Mouse (Mus musculus) heart, embryonic 11.5 days (tissue): ENCODE measurements around the gene Pou2f1. TPM values are rescaled to one million over a fixed set of nuclear protein-coding genes. Genes with fewer than 3 reads are reported as not detected.

Source experiments
- ATAC-seq: fragments of 200-750 bp; cut with Nextera tagmentation; replicated peaks from 2 replicates; pipeline ENCODE4 v1.8.0; 2017; ENCODE audit warnings: moderate library complexity; ENCODE audit not compliant: insufficient number of reproducible peaks, low FRiP score, low TSS enrichment
- H3K27ac ChIP-seq: fragments of 300-500 bp; sonication (generic); 2 replicates; pipeline ENCODE4 v1.5.1; 2014; ENCODE audit warnings: mild to moderate bottlenecking, low read depth, low read length
- H3K27me3 ChIP-seq: fragments of 300-500 bp; sonication (generic); 2 replicates; pipeline ENCODE4 v1.6.1; 2014; ENCODE audit warnings: mild to moderate bottlenecking, low read length, mixed read lengths; ENCODE audit not compliant: control insufficient read depth, insufficient read depth
- H3K36me3 ChIP-seq: fragments of 300-500 bp; sonication (generic); 2 replicates; pipeline ENCODE4 v1.6.1; 2014; ENCODE audit warnings: mild to moderate bottlenecking, low read length, moderate library complexity, mixed read lengths; ENCODE audit not compliant: control insufficient read depth, insufficient read depth
- H3K4me1 ChIP-seq: fragments of 300-500 bp; sonication (generic); 2 replicates; pipeline ENCODE4 v1.6.1; 2014; ENCODE audit warnings: low read length; ENCODE audit not compliant: control insufficient read depth, insufficient read depth
- H3K4me2 ChIP-seq: fragments of 300-500 bp; sonication (generic); 2 replicates; pipeline ENCODE4 v1.6.1; 2014; ENCODE audit warnings: mild to moderate bottlenecking, moderate library complexity
- H3K4me3 ChIP-seq: fragments of 300-500 bp; sonication (generic); 2 replicates; pipeline ENCODE4 v1.5.1; 2014; ENCODE audit warnings: low read depth, low read length
- H3K9ac ChIP-seq: fragments of 300-500 bp; sonication (generic); 2 replicates; pipeline ENCODE4 v1.6.1; 2014; ENCODE audit warnings: mild to moderate bottlenecking, low read depth, low read length, moderate library complexity
- H3K9me3 ChIP-seq: fragments of 300-500 bp; sonication (generic); replicated peaks from 2 replicates; pipeline ENCODE4 v1.6.1; 2016; ENCODE audit warnings: low read length; ENCODE audit not compliant: control insufficient read depth
- WGBS: fragments of 180-500 bp; shearing (Covaris S2); extraction: QIAGEN DNeasy Blood & Tissue Kit; methylation state at CpG from one replicate; pipeline ENCODE4 v1.1.7; 2014; ENCODE audit not compliant: insufficient replicate concordance; 5-methylcytosine and 5-hydroxymethylcytosine counted together
- polyA plus RNA-seq: library from polyadenylated mRNA; unstranded; fragments of >200 nt; fragmentation: Nextera tagmentation; extraction: Ambion mirVana; gene quantifications from 2 replicates; pipeline ENCODE4 v1.2.1, GENCODE M21; 2014

The Pou2f1 gene
- polyA plus RNA-seq, 1 experiment from 2014 or later: 16.7 TPM

DNA sequence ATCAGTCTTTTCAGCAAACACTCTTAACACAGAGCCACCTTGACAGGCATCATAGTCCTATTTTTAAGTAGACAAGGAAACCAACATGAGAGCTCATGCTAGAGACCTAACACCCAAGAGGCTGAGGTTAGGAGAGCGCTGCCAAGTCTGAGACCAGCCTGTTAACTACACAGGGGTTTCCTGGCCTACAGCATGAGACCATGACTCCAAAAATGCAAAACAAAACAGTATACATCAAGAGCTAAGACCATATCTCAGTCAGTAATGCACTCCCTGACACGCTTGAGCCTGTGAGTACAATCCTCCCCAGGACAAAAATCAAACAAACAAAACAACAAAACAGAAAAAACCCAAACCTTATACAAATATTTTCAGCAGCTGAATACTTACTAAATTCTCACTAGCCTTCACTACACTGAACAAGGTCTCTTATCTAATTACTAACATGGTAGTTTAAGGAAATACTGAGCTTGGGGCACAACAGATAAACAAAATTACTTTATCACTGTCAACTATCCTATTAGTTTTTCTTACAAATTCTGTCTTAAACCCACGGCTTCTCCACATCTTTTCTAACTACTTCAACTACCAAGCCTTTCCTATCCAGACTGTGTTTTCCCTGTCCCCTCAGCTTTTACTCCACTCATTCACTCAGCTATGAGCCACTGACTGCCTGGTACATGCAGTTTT is 33.3 kb downstream of the Pou2f1 start:
- Histone ChIP-seq H3K36me3 (no peaks in the 10 kb centered on the region), H3K27me3 (no peaks in the 10 kb centered on the region), H3K9me3 (no peaks in the 10 kb centered on the region), H3K4me2 (no peak overlapping the region), H3K27ac (no peak overlapping the region), H3K9ac (no peak overlapping the region), H3K4me3 (no peak overlapping the region), H3K4me1 (no peaks in the 10 kb centered on the region)
- no peak for ATAC-seq
- WGBS: 83% methylated on average over 3 of the region's 3 CpGs

DNA sequence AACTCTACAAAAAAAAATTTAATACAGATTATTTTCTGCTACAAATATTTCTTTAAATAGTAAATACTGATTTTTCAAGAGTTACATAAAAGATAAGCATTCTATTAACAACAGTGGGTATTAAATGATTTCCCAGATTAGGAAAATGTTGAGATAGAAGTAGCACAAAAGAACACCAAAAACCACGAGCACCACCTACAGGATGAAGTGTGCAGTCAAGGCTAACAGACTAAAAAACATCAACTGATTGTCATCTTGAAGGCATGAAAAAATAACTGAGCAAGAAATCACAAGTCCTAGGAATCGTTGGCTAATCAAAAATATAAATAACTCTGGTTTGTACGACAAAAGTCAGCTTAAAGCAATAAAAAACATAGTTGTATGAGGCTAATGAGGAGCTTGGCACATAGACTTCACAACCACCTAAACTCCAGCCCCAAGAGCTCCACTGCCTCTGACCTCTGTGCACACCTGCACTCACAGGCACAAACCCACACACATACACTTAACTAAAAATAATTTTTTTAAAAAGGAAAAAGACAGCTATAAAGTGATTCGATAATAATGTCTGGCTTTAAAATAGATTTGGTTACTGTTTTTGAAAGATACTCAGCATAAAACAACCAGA is 35.3 kb downstream of the Pou2f1 start:
- Histone ChIP-seq H3K27me3 (no peaks in the 10 kb centered on the region), H3K27ac (no peak overlapping the region), H3K4me1 (peaks cover 4% of the 10 kb centered on the region), H3K9me3 (no peaks in the 10 kb centered on the region), H3K4me3 (no peak overlapping the region), H3K4me2 (no peak overlapping the region), H3K9ac (no peak overlapping the region), H3K36me3 (no peaks in the 10 kb centered on the region)
- no peak for ATAC-seq
- WGBS: 46% methylated on average over 4 of the region's 4 CpGs

DNA sequence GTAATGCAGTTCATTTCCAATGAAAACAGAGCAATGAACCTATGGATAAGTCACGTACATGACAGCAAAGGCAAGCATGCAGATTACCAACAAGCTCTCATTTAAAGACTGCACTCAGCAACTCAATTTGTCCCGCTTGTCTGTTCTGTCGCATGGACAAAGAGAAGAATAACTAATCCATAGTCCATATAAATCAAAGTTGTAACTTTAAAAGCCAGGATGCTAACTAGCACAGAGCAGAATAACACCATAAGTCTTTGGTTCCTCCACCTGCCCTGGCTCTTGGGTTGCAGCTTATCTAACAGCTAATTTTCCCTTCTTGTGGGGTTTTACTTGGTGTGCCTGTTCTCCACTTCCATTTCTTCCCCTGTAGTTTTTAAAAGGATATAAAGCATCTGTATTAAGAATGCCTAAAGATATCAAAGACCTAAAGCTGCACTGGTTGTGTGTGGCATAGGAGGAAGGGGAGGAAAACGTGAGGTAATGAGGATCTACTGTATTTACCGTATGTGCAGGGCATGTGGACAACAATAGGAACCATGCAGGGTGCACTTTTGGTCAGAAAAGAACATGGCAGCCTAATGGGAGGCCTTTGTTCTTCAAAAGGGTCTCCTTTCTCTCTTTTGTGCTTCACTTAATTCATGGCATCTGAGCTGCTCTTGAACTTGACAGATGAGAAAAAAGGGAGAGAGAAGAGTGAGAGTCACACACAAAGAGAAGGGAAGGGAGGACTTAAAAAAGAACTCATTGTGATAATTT is 36.1 kb downstream of the Pou2f1 start:
- Histone ChIP-seq H3K4me1 (peaks cover 12% of the 10 kb centered on the region), H3K4me3 (no peak overlapping the region), H3K27ac (no peak overlapping the region), H3K27me3 (no peaks in the 10 kb centered on the region), H3K9ac (no peak overlapping the region), H3K9me3 (no peaks in the 10 kb centered on the region), H3K4me2 (no peak overlapping the region), H3K36me3 (no peaks in the 10 kb centered on the region)
- WGBS: 81% methylated on average over 5 of the region's 5 CpGs
- ATAC-seq: no peak

DNA sequence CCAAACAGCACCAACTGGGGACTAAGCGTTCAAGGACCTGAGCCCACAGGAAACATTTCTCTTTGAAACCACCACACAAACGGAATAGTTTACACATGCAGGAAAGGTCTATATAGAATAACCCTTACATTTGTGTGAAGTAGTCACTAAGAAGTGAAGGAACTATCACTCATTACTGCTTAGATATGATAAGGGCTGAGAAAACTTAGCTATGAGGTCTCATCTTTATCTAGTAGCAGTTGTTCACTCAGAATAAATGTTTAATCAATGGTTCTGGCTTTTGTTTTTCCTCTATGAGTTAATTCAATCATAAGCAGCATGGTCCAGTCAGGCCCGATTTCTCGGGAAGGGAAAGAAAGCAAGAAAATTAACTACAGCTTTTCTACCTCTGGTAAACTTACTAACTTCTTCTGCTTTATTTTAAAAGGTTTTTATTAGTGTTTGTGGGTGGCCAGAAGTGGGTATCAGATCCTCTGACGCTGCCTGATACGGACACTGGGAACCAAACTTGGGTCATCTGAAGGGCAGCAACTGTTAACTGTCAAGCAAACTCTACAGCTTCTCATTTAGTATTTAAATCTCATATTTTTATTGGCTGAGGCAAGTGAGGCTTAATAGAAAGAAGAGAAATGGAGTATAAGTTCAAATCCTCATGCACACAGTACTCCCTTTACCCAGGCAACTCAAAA is 40.7 kb downstream of the Pou2f1 start:
- Histone ChIP-seq H3K4me2 (no peak overlapping the region), H3K9ac (no peak overlapping the region), H3K4me1 (peaks cover 21% of the 10 kb centered on the region), H3K36me3 (no peaks in the 10 kb centered on the region), H3K27me3 (no peaks in the 10 kb centered on the region), H3K9me3 (no peaks in the 10 kb centered on the region), H3K27ac (no peak overlapping the region), H3K4me3 (no peak overlapping the region)
- WGBS: 59% methylated on average over 6 of the region's 6 CpGs
- ATAC-seq: no peak

DNA sequence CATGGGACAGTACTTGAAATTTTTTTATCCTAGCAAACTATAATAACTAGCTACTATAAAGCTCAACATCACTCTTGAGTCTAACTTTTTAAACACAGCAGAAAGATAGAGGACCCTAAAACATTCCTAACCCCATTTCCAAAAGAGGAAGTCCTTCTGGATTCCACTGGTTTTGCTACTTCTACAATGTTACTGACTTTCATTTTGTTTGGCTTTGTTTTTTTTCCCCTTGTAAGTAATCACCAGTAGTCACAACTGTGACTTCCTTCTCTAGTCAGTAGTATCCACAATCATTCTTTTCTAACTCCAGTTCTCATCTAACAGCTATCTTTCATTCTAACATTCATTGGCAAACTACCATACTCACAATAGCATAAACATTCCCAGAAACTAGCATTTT is 44.3 kb downstream of the Pou2f1 start:
- no peak overlapping the region for H3K9ac ChIP-seq
- ATAC-seq: no peak
- peaks cover 21% of the 10 kb centered on the region for H3K4me1 ChIP-seq

DNA sequence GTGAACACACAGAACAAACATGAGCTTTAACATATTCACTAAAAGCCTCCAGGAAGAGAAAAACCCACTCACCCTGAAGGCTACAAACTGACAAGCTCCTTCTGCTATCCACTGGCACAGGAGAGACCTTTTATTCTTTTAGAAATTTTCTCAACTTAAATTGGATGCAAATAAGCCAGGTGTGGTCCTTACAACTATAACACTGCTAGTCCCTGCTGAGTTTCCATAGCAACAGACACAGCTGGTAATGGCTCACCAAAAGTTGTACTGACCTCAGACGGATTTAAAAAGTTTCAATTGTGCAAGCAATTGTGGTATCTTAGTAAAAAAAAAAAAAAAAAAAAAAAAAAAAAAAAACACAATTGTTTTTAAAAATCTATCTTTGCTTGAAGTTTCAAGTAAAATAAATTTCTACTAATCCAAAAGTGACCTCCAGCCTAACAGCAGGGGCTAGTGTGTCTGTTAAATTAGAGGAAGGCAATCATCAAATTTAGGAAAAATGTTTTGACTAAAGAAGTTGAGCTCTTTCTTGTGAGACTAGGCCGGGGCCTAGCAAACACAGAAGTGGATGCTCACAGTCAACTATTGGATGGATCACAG is 54.2 kb downstream of the Pou2f1 start:
- 68% methylated on average over 2 of the region's 2 CpGs for WGBS

More for the DNA sequence above, 44.3 kb downstream of the Pou2f1 start:
- H3K4me2 ChIP-seq: no peak overlapping the region
- H3K27ac ChIP-seq: no peak overlapping the region
- H3K9me3 ChIP-seq: no peaks in the 10 kb centered on the region
- no peaks in the 10 kb centered on the region for H3K27me3 ChIP-seq
- H3K4me3 ChIP-seq: no peak overlapping the region
- no peaks in the 10 kb centered on the region for H3K36me3 ChIP-seq

DNA sequence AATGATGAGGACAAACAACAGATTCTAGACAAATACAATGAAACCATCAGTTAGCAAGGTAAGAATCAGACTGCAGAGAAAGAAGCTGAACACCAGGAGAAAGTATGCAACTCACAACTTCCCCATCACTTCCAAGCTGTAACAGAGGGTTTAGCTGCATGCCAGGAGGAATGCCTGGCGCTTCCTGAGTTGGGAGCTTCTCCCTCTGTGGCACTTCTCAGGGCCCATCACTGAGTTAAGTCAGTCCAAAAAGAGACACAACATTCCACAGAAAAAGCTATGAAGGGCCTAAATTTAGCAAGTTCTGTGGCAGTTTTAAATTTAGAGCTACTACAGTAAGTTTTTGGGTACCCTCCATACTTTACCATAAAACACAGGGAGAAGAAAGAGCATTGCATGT is 59.2 kb downstream of the Pou2f1 start:
- H3K9ac ChIP-seq: no peak overlapping the region
- H3K4me2 ChIP-seq: no peak overlapping the region
- no peak overlapping the region for H3K4me3 ChIP-seq
- no peak overlapping the region for H3K27ac ChIP-seq
- H3K27me3 ChIP-seq: no peaks in the 10 kb centered on the region
- H3K4me1 ChIP-seq: peaks cover 6% of the 10 kb centered on the region; the same call in 1 of the 2 replicates
- ATAC-seq: no peak
- 91% methylated on average over 1 of the region's 1 CpGs for WGBS
- no peaks in the 10 kb centered on the region for H3K9me3 ChIP-seq
- no peaks in the 10 kb centered on the region for H3K36me3 ChIP-seq

More for the DNA sequence above, 54.2 kb downstream of the Pou2f1 start:
- H3K36me3 ChIP-seq: no peaks in the 10 kb centered on the region
- no peak overlapping the region for H3K4me2 ChIP-seq
- H3K4me3 ChIP-seq: no peak overlapping the region
- no peaks in the 10 kb centered on the region for H3K9me3 ChIP-seq
- H3K4me1 ChIP-seq: peaks cover 4% of the 10 kb centered on the region; the same call in 1 of the 2 replicates
- no peak overlapping the region for H3K9ac ChIP-seq
- no peaks in the 10 kb centered on the region for H3K27me3 ChIP-seq
- H3K27ac ChIP-seq: no peak overlapping the region
- no peak for ATAC-seq

DNA sequence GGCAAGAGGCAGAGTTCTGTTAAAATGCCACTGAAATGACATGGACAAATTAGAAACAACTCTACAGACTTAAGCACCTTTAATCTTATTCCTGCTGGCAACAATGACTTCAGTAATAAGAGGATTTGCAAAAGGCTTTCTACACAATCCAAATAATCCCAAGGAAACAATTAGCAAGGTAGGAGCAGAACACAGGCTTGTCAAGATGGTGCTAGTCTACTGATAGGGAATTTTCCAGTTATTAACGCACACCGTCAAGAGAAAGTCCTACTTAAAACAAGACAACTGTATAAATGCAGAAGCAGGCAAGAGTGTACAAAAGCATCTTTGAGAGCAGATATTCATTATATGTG is 67.0 kb downstream of the Pou2f1 start:
- H3K4me1 ChIP-seq: peaks cover 4% of the 10 kb centered on the region
- H3K9me3 ChIP-seq: no peaks in the 10 kb centered on the region
- H3K4me3 ChIP-seq: no peak overlapping the region
- H3K27ac ChIP-seq: no peak overlapping the region
- 77% methylated on average over 2 of the region's 2 CpGs for WGBS
- H3K36me3 ChIP-seq: no peaks in the 10 kb centered on the region
- ATAC-seq: no peak
- H3K9ac ChIP-seq: no peak overlapping the region
- H3K4me2 ChIP-seq: no peak overlapping the region
- no peaks in the 10 kb centered on the region for H3K27me3 ChIP-seq
